Mouse (Mus musculus): ENCODE measurements around the gene Pik3cg. TPM values are rescaled to one million over a fixed set of nuclear protein-coding genes. Genes with fewer than 3 reads are reported as not detected.

The Pik3cg gene
- polyA plus RNA-seq, 1 experiment from 2014 or later = 1.6 TPM

DNA sequence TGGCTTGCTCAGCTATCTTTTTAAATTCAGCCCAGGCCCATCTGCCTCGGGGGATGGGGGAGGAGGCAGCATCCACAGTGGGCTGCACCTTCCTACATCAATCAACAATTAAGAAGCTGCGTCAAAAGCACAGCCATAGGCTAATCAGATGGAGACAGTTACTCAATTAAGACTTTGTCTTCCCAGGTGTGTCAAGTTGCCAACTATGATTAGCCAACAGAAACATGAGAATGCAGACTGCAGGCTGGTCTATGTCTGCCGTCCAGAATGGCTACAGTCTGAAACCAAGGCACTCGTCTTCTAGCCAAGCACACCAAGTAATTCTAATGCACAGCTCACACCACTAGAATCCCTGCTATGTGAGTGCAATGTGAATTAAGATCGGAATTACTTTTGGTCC is 29.4 kb upstream of the Pik3cg start:
- no peak for ATAC-seq (replicated peaks; ENCODE audit: low FRiP score, low read depth)
- no peak overlapping the region for H3K27ac ChIP-seq
- WGBS = 53% methylated on average over 5 of the region's 5 CpGs
- H3K9ac ChIP-seq (ENCODE audit: low read depth, low read length) = no peak overlapping the region
- DNase-seq (ENCODE audit: low spot score) = no peak
- H3K4me2 ChIP-seq (ENCODE audit: low read length) = no peak overlapping the region
- no peaks in the 10 kb centered on the region for H3K36me3 ChIP-seq (ENCODE audit: insufficient read depth, low read length)
- no peaks in the 10 kb centered on the region for H3K27me3 ChIP-seq (ENCODE audit: insufficient read depth, low read length)
- H3K4me3 ChIP-seq (replicated peaks; ENCODE audit: low read depth, low read length) = no peak overlapping the region
- TF ChIP-seq CTCF (IDR thresholded peaks at IDR 0.05; ENCODE audit: low read depth) = no peak
- H3K9me3 ChIP-seq (replicated peaks; ENCODE audit: low read length) = no peaks in the 10 kb centered on the region
- H3K4me1 ChIP-seq (replicated peaks; ENCODE audit: insufficient read depth, low read length) = no peaks in the 10 kb centered on the region

DNA sequence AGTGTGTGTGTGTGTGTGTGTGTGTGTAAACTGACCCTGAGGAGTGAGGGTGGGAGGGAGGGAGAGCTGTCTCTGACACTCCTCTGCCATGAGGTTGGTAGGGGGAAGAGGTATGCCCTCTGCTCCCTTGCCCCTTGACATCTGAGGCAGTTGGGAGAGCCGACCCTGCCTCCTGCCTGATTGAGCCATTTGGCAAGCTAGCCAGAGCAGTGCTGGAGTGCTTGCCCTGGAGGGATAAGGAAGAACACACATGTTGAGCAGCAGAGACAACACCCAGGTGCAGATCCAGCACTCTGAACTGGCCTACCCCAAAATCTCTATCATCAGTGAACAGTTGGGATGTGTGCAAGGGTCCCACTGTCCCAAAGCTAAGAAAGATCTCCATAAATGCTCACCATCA is 28.7 kb upstream of the Pik3cg start:
- Histone ChIP-seq H3K27ac (no peak overlapping the region), H3K27me3 (ENCODE audit: insufficient read depth, low read length) (no peaks in the 10 kb centered on the region), H3K4me2 (ENCODE audit: low read length) (no peak overlapping the region), H3K9ac (ENCODE audit: low read depth, low read length) (no peak overlapping the region), H3K4me1 (replicated peaks; ENCODE audit: insufficient read depth, low read length) (no peaks in the 10 kb centered on the region), H3K36me3 (ENCODE audit: insufficient read depth, low read length) (no peaks in the 10 kb centered on the region), H3K4me3 (replicated peaks; ENCODE audit: low read depth, low read length) (no peak overlapping the region), H3K9me3 (replicated peaks; ENCODE audit: low read length) (no peaks in the 10 kb centered on the region)
- no peak for TF ChIP-seq CTCF (IDR thresholded peaks at IDR 0.05; ENCODE audit: low read depth)
- DNase-seq (ENCODE audit: low spot score) (no peak), ATAC-seq (replicated peaks; ENCODE audit: low FRiP score, low read depth) (no peak)
- WGBS = 14% methylated on average over 1 of the region's 1 CpGs

- no peaks in the 10 kb centered on the region for H3K4me1 ChIP-seq (replicated peaks; ENCODE audit: insufficient read depth, low read length)
- H3K4me2 ChIP-seq (ENCODE audit: low read length) = no peak overlapping the region
- H3K36me3 ChIP-seq (ENCODE audit: insufficient read depth, low read length) = no peaks in the 10 kb centered on the region
- no peak overlapping the region for H3K4me3 ChIP-seq (replicated peaks; ENCODE audit: low read depth, low read length)
- no peak for TF ChIP-seq CTCF (IDR thresholded peaks at IDR 0.05; ENCODE audit: low read depth)
- H3K27ac ChIP-seq = no peak overlapping the region
- H3K9ac ChIP-seq (ENCODE audit: low read depth, low read length) = no peak overlapping the region
- no peak for DNase-seq (ENCODE audit: low spot score)
- no peak for ATAC-seq (replicated peaks; ENCODE audit: low FRiP score, low read depth)
- no peaks in the 10 kb centered on the region for H3K27me3 ChIP-seq (ENCODE audit: insufficient read depth, low read length)
- 58% methylated on average over 3 of the region's 3 CpGs for WGBS
- no peaks in the 10 kb centered on the region for H3K9me3 ChIP-seq (replicated peaks; ENCODE audit: low read length)
Measured at GRCm38 (mm10) chr12:32236450-32236849, 28.0 kb upstream of the Pik3cg start.

DNA sequence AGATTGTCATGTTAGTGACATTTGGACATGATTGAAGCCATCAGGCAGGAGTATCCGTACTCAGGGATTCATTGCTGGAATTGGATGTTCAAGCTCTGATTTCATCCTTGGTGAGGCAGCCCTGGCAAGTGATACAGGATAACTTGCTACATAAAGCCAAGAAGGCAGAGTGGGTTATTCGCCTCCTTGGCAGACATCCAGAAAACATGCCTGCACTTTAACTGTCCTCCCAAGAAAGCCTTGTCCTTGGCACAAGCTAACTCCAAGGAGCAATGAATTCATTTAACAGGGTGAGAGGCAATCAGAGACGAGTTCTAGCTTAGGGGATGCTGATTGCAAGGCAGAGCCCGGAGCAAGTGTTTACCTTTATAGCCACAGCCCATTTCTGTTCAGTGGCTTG is 25.4 kb upstream of the Pik3cg start:
- 51% methylated on average over 4 of the region's 4 CpGs for WGBS
- DNase-seq (ENCODE audit: low spot score) (no peak), ATAC-seq (replicated peaks; ENCODE audit: low FRiP score, low read depth) (no peak)
- no peaks in the 10 kb centered on the region for H3K27me3 ChIP-seq (ENCODE audit: insufficient read depth, low read length)
- no peaks in the 10 kb centered on the region for H3K9me3 ChIP-seq (replicated peaks; ENCODE audit: low read length)
- no peaks in the 10 kb centered on the region for H3K4me1 ChIP-seq (replicated peaks; ENCODE audit: insufficient read depth, low read length)
- H3K4me2 ChIP-seq (ENCODE audit: low read length) = no peak overlapping the region
- H3K4me3 ChIP-seq (replicated peaks; ENCODE audit: low read depth, low read length) = no peak overlapping the region
- H3K27ac ChIP-seq = no peak overlapping the region
- TF ChIP-seq CTCF (IDR thresholded peaks at IDR 0.05; ENCODE audit: low read depth) = no peak
- no peaks in the 10 kb centered on the region for H3K36me3 ChIP-seq (ENCODE audit: insufficient read depth, low read length)
- H3K9ac ChIP-seq (ENCODE audit: low read depth, low read length) = no peak overlapping the region

GRCm38 (mm10) chr12:32231398-32231797 is 22.9 kb upstream of the Pik3cg start:
- H3K4me1 ChIP-seq (replicated peaks; ENCODE audit: insufficient read depth, low read length) = no peaks in the 10 kb centered on the region
- no peak overlapping the region for H3K27ac ChIP-seq
- H3K4me2 ChIP-seq (ENCODE audit: low read length) = no peak overlapping the region
- H3K9me3 ChIP-seq (replicated peaks; ENCODE audit: low read length) = no peaks in the 10 kb centered on the region
- TF ChIP-seq CTCF (IDR thresholded peaks at IDR 0.05; ENCODE audit: low read depth) = no peak
- H3K9ac ChIP-seq (ENCODE audit: low read depth, low read length) = no peak overlapping the region
- DNase-seq (ENCODE audit: low spot score) (no peak), ATAC-seq (replicated peaks; ENCODE audit: low FRiP score, low read depth) (no peak)
- WGBS = 93% methylated on average over 1 of the region's 1 CpGs
- H3K36me3 ChIP-seq (ENCODE audit: insufficient read depth, low read length) = no peaks in the 10 kb centered on the region
- H3K27me3 ChIP-seq (ENCODE audit: insufficient read depth, low read length) = no peaks in the 10 kb centered on the region
- no peak overlapping the region for H3K4me3 ChIP-seq (replicated peaks; ENCODE audit: low read depth, low read length)

DNA sequence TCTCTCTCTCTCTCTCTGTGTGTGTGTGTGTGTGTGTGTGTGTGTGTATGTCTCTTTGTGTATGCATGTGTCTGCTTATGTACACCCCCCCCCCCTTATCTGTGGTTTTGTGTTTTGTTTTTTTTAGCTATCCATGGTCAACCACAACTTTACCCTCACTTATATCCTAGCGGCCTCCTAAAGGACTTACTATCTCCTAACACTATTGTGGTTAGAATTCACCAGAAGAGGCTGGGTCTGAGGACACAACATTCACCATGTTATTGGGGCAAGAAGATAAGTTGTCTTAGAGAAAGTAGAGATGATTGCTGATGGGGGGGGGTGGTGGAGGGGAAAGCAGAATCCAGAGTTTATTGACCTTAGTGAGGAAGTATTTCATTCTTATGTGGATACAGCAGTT is 15.2 kb upstream of the Pik3cg start:
- no peak overlapping the region for H3K4me2 ChIP-seq (ENCODE audit: low read length)
- no peaks in the 10 kb centered on the region for H3K9me3 ChIP-seq (replicated peaks; ENCODE audit: low read length)
- no peak for TF ChIP-seq CTCF (IDR thresholded peaks at IDR 0.05; ENCODE audit: low read depth)
- H3K9ac ChIP-seq (ENCODE audit: low read depth, low read length) = no peak overlapping the region
- no peaks in the 10 kb centered on the region for H3K36me3 ChIP-seq (ENCODE audit: insufficient read depth, low read length)
- H3K4me3 ChIP-seq (replicated peaks; ENCODE audit: low read depth, low read length) = no peak overlapping the region
- DNase-seq (ENCODE audit: low spot score) (no peak), ATAC-seq (replicated peaks; ENCODE audit: low FRiP score, low read depth) (no peak)
- no peaks in the 10 kb centered on the region for H3K27me3 ChIP-seq (ENCODE audit: insufficient read depth, low read length)
- 86% methylated on average over 1 of the region's 1 CpGs for WGBS
- no peaks in the 10 kb centered on the region for H3K4me1 ChIP-seq (replicated peaks; ENCODE audit: insufficient read depth, low read length)
- no peak overlapping the region for H3K27ac ChIP-seq

- Histone ChIP-seq H3K27ac (no peak overlapping the region), H3K9ac (ENCODE audit: low read depth, low read length) (no peak overlapping the region), H3K36me3 (ENCODE audit: insufficient read depth, low read length) (no peaks in the 10 kb centered on the region), H3K4me3 (replicated peaks; ENCODE audit: low read depth, low read length) (no peak overlapping the region), H3K4me2 (ENCODE audit: low read length) (no peak overlapping the region), H3K9me3 (replicated peaks; ENCODE audit: low read length) (no peaks in the 10 kb centered on the region), H3K4me1 (replicated peaks; ENCODE audit: insufficient read depth, low read length) (no peaks in the 10 kb centered on the region), H3K27me3 (ENCODE audit: insufficient read depth, low read length) (no peaks in the 10 kb centered on the region)
- WGBS = 85% methylated on average over 7 of the region's 7 CpGs
- ATAC-seq (replicated peaks; ENCODE audit: low FRiP score, low read depth) (no peak), DNase-seq (ENCODE audit: low spot score) (no peak)
- TF ChIP-seq CTCF (IDR thresholded peaks at IDR 0.05; ENCODE audit: low read depth) = no peak
Measured at GRCm38 (mm10) chr12:32222758-32223385, 14.4 kb upstream of the Pik3cg start.
